Mouse (Mus musculus) kidney, adult 2 months (tissue): ENCODE measurements around the gene Dmbx1. TPM values are rescaled to one million over a fixed set of nuclear protein-coding genes. Genes with fewer than 3 reads are reported as not detected.

Source experiments
- DNase-seq: peaks from one replicate; pipeline ENCODE4 v3.0.0; 2021
- H3K27ac ChIP-seq: fragments of 200-500 bp; 2 replicates; pipeline ENCODE4 v1.5.1; 2012; ENCODE audit warnings: low read depth, low read length, control low read depth, inconsistent platforms; ENCODE audit not compliant: insufficient read depth
- H3K27me3 ChIP-seq: fragments of 200-500 bp; replicated peaks from 2 replicates; pipeline ENCODE4 v1.6.1; 2012; ENCODE audit warnings: mild to moderate bottlenecking, moderate library complexity, low read length, inconsistent platforms; ENCODE audit not compliant: control insufficient read depth, insufficient read depth
- H3K36me3 ChIP-seq: fragments of 200-500 bp; 2 replicates; pipeline ENCODE4 v1.6.1; 2012; ENCODE audit warnings: mild to moderate bottlenecking, moderate library complexity, low read length, inconsistent platforms; ENCODE audit not compliant: control insufficient read depth, insufficient read depth
- H3K4me1 ChIP-seq: fragments of 200-500 bp; 2 replicates; pipeline ENCODE4 v1.6.1; 2011; ENCODE audit warnings: low read length; ENCODE audit not compliant: control insufficient read depth, insufficient read depth
- H3K4me3 ChIP-seq: fragments of 200-500 bp; 2 replicates; pipeline ENCODE4 v1.5.1; 2011; ENCODE audit warnings: mild to moderate bottlenecking, low read depth, low read length, control low read depth; ENCODE audit not compliant: insufficient read depth
- CTCF ChIP-seq: fragments of 200-500 bp; conservative IDR thresholded peaks from 2 replicates; pipeline ENCODE4 v1.5.1; 2011; ENCODE audit warnings: low read depth, mild to moderate bottlenecking, control low read depth, low read length, moderate library complexity, mixed read lengths; ENCODE audit not compliant: insufficient read depth, insufficient read length
- POLR2A ChIP-seq: fragments of 200-500 bp; IDR thresholded peaks from one replicate; pipeline ENCODE4 v1.6.1; 2011; ENCODE audit warnings: low read depth, low read length, control low read depth
- WGBS: fragments of 180-500 bp; shearing (Covaris S2); methylation state at CpG from one replicate; pipeline ENCODE4 v1.1.7; 2018; 5-methylcytosine and 5-hydroxymethylcytosine counted together
- polyA plus RNA-seq: library from polyadenylated mRNA; depleted of rRNA; stranded (reverse); fragments of >200 nt; gene quantifications from 2 replicates; pipeline ENCODE4 v1.2.3, GENCODE M21; 2012; rRNA removed

Gene Dmbx1
- polyA plus RNA-seq = not detected in 2 replicates

GRCm38 (mm10) chr4:115939295-115940102 is at the start of gene Dmbx1:
Gene Dmbx1, minus strand, starts transcription at chr4:115939926.
- peaks cover 5% of the 10 kb centered on the region for H3K27me3 ChIP-seq
- 3% methylated on average over 71 of the region's 71 CpGs for WGBS

GRCm38 (mm10) chr4:115989382-115989781 is 49.7 kb upstream of the Dmbx1 start:
- WGBS = 70% methylated on average over 7 of the region's 7 CpGs
- Histone ChIP-seq H3K36me3 (no peaks in the 10 kb centered on the region), H3K4me1 (no peaks in the 10 kb centered on the region), H3K27ac (no peak overlapping the region), H3K27me3 (no peaks in the 10 kb centered on the region), H3K4me3 (no peak overlapping the region)
- DNase-seq = no peak
- TF ChIP-seq CTCF = no peak

More at GRCm38 (mm10) chr4:115939295-115940102, at the start of gene Dmbx1:
- no peak for TF ChIP-seq POLR2A
- no peaks in the 10 kb centered on the region for H3K4me1 ChIP-seq
- no peaks in the 10 kb centered on the region for H3K36me3 ChIP-seq
- H3K27ac ChIP-seq = no peak within 1 kb of the TSS
- no peak within 1 kb of the TSS for H3K4me3 ChIP-seq
- peak; percentile 15 for DNase-seq

GRCm38 (mm10) chr4:115987858-115988530 is 48.3 kb upstream of the Dmbx1 start:
- Histone ChIP-seq H3K27ac (no peak overlapping the region), H3K36me3 (no peaks in the 10 kb centered on the region), H3K4me3 (no peak overlapping the region), H3K4me1 (no peaks in the 10 kb centered on the region), H3K27me3 (no peaks in the 10 kb centered on the region)
- no peak for TF ChIP-seq POLR2A
- no peak for TF ChIP-seq CTCF
- DNase-seq = no peak
- 78% methylated on average over 5 of the region's 5 CpGs for WGBS

- no peak for DNase-seq
- Histone ChIP-seq H3K36me3 (no peaks in the 10 kb centered on the region), H3K27me3 (no peaks in the 10 kb centered on the region), H3K27ac (no peak overlapping the region), H3K4me3 (no peak overlapping the region), H3K4me1 (no peaks in the 10 kb centered on the region)
- WGBS = 73% methylated on average over 1 of the region's 1 CpGs
- TF ChIP-seq POLR2A (no peak), CTCF (no peak)
Observed at GRCm38 (mm10) chr4:115987436-115987835, 47.7 kb upstream of the Dmbx1 start.

GRCm38 (mm10) chr4:115984967-115985366 is 45.2 kb upstream of the Dmbx1 start:
- no peaks in the 10 kb centered on the region for H3K27me3 ChIP-seq
- TF ChIP-seq CTCF (no peak), POLR2A (no peak)
- H3K36me3 ChIP-seq = no peaks in the 10 kb centered on the region
- H3K4me3 ChIP-seq = no peak overlapping the region
- 44% methylated on average over 8 of the region's 8 CpGs for WGBS
- DNase-seq = peak; percentile 12
- H3K27ac ChIP-seq = no peak overlapping the region
- H3K4me1 ChIP-seq = no peaks in the 10 kb centered on the region

- no peak overlapping the region for H3K4me3 ChIP-seq
- H3K27me3 ChIP-seq = peaks cover 2% of the 10 kb centered on the region; the same call in 1 of the 2 replicates
- H3K36me3 ChIP-seq = no peaks in the 10 kb centered on the region
- H3K4me1 ChIP-seq = no peaks in the 10 kb centered on the region
- 3% methylated on average over 13 of the region's 13 CpGs for WGBS
- peak; percentile 86 for DNase-seq
- no peak overlapping the region for H3K27ac ChIP-seq
- TF ChIP-seq CTCF (peak; percentile 75), POLR2A (no peak)
Observed at GRCm38 (mm10) chr4:115984111-115984510, 44.4 kb upstream of the Dmbx1 start.

GRCm38 (mm10) chr4:115980676-115981075 is 41.0 kb upstream of the Dmbx1 start:
- 2% methylated on average over 8 of the region's 8 CpGs for WGBS
- Histone ChIP-seq H3K27me3 (peaks cover 2% of the 10 kb centered on the region; the same call in 1 of the 2 replicates), H3K36me3 (no peaks in the 10 kb centered on the region), H3K27ac (no peak overlapping the region), H3K4me1 (no peaks in the 10 kb centered on the region), H3K4me3 (no peak overlapping the region)
- no peak for TF ChIP-seq POLR2A
- peak; percentile 96 for TF ChIP-seq CTCF
- peak; percentile 71 for DNase-seq
